Mouse (Mus musculus) forebrain, embryonic 10.5 days (tissue): ENCODE results near the gene Fcor. TPM values are rescaled to one million over a fixed set of nuclear protein-coding genes. Genes with fewer than 3 reads are reported as not detected.

Experiments used
- DNase-seq: peaks from one replicate; pipeline ENCODE4 v3.0.0-alpha.2; 2017; ENCODE audit warnings: low spot score; ENCODE audit errors: extremely low spot score
- H3K27ac ChIP-seq: fragments of 300-500 bp; sonication (generic); 2 replicates; pipeline ENCODE4 v1.5.1; 2016; ENCODE audit warnings: mild to moderate bottlenecking
- H3K27me3 ChIP-seq: fragments of 300-500 bp; sonication (generic); 2 replicates; pipeline ENCODE4 v1.6.1; 2016; ENCODE audit warnings: mild to moderate bottlenecking; ENCODE audit not compliant: poor library complexity, severe bottlenecking
- H3K36me3 ChIP-seq: fragments of 300-500 bp; sonication (generic); replicated peaks from 2 replicates; pipeline ENCODE4 v1.6.1; 2016; ENCODE audit warnings: mild to moderate bottlenecking, moderate library complexity
- H3K4me1 ChIP-seq: fragments of 300-500 bp; sonication (generic); 2 replicates; pipeline ENCODE4 v1.6.1; 2016
- H3K4me3 ChIP-seq: fragments of 300-500 bp; sonication (generic); 2 replicates; pipeline ENCODE4 v1.5.1; 2016; ENCODE audit warnings: mild to moderate bottlenecking, moderate library complexity
- H3K9me3 ChIP-seq: fragments of 300-500 bp; sonication (generic); 2 replicates; pipeline ENCODE4 v1.6.1; 2016; ENCODE audit warnings: mild to moderate bottlenecking, moderate library complexity
- WGBS: fragments of 180-500 bp; shearing (Covaris S2); methylation state at CpG from one replicate; pipeline ENCODE4 v1.1.7; 2016; 5-methylcytosine and 5-hydroxymethylcytosine counted together
- polyA plus RNA-seq: library from polyadenylated mRNA; unstranded; fragments of >200 nt; fragmentation: Nextera tagmentation; extraction: Ambion mirVana; gene quantifications from 2 replicates; pipeline ENCODE4 v1.2.1, GENCODE M21; 2016

Fcor gene
- polyA plus RNA-seq, result 11.2 and 12.1 TPM in 2 replicates

- H3K27me3 ChIP-seq, result no peaks in the 10 kb centered on the region
- H3K27ac ChIP-seq, result peak within 1 kb of the TSS; percentile 89
- peak; percentile 81 for DNase-seq
- no peaks in the 10 kb centered on the region for H3K36me3 ChIP-seq
- peak within 1 kb of the TSS; percentile 62 for H3K4me3 ChIP-seq
- WGBS, result under 1% methylated on average over 23 of the region's 23 CpGs
- peaks cover 20% of the 10 kb centered on the region for H3K4me1 ChIP-seq
- H3K9me3 ChIP-seq, result no peaks in the 10 kb centered on the region
Observed at GRCm38 (mm10) chr8:3671980-3672491, at the start of gene Fcor. Gene Fcor, minus strand, starts transcription at chr8:3672362.

GRCm38 (mm10) chr8:3721041-3721440, 48.9 kb upstream of the Fcor start:
- Histone ChIP-seq H3K4me1 (0 out of 2 replicates have a peak, but pooled peaks cover 3% of the 10 kb centered on the region), H3K27ac (no peak overlapping the region), H3K27me3 (no peaks in the 10 kb centered on the region), H3K36me3 (no peaks in the 10 kb centered on the region), H3K4me3 (no peak overlapping the region), H3K9me3 (0 out of 2 replicates have a peak, but pooled peaks cover 3% of the 10 kb centered on the region)
- 64% methylated on average over 1 of the region's 1 CpGs for WGBS
- no peak for DNase-seq

GRCm38 (mm10) chr8:3720551-3720950, 48.4 kb upstream of the Fcor start, which contains the start of gene Clec4g:
Gene Clec4g, minus strand, starts transcription at chr8:3720651.
- no peak within 1 kb of the TSS for H3K4me3 ChIP-seq
- H3K27me3 ChIP-seq, result no peaks in the 10 kb centered on the region
- H3K36me3 ChIP-seq, result no peaks in the 10 kb centered on the region
- H3K9me3 ChIP-seq, result 0 out of 2 replicates have a peak, but pooled peaks cover 3% of the 10 kb centered on the region
- DNase-seq, result no peak
- 0 out of 2 replicates have a peak, but pooled peaks cover 3% of the 10 kb centered on the region for H3K4me1 ChIP-seq
- 80% methylated on average over 5 of the region's 5 CpGs for WGBS
- no peak within 1 kb of the TSS for H3K27ac ChIP-seq

GRCm38 (mm10) chr8:3718559-3718958, 46.4 kb upstream of the Fcor start:
- no peak overlapping the region for H3K4me3 ChIP-seq
- H3K4me1 ChIP-seq, result 0 out of 2 replicates have a peak, but pooled peaks cover 3% of the 10 kb centered on the region
- H3K27me3 ChIP-seq, result no peaks in the 10 kb centered on the region
- no peaks in the 10 kb centered on the region for H3K36me3 ChIP-seq
- peak; percentile 65 for DNase-seq
- 17% methylated on average over 14 of the region's 14 CpGs for WGBS
- H3K9me3 ChIP-seq, result 0 out of 2 replicates have a peak, but pooled peaks cover 3% of the 10 kb centered on the region
- H3K27ac ChIP-seq, result no peak overlapping the region

- Histone ChIP-seq H3K9me3 (0 out of 2 replicates have a peak, but pooled peaks cover 3% of the 10 kb centered on the region), H3K4me1 (0 out of 2 replicates have a peak, but pooled peaks cover 3% of the 10 kb centered on the region), H3K36me3 (no peaks in the 10 kb centered on the region), H3K27me3 (no peaks in the 10 kb centered on the region), H3K27ac (no peak overlapping the region), H3K4me3 (no peak overlapping the region)
- DNase-seq, result no peak
- WGBS, result 86% methylated on average over 12 of the region's 12 CpGs
Observed at GRCm38 (mm10) chr8:3717321-3717954, 45.3 kb upstream of the Fcor start.

GRCm38 (mm10) chr8:3711646-3712045, 39.5 kb upstream of the Fcor start:
- H3K9me3 ChIP-seq, result 0 out of 2 replicates have a peak, but pooled peaks cover 5% of the 10 kb centered on the region
- no peaks in the 10 kb centered on the region for H3K27me3 ChIP-seq
- H3K4me1 ChIP-seq, result no peaks in the 10 kb centered on the region
- 67% methylated on average over 2 of the region's 2 CpGs for WGBS
- DNase-seq, result no peak
- no peak overlapping the region for H3K27ac ChIP-seq
- no peak overlapping the region for H3K4me3 ChIP-seq
- no peaks in the 10 kb centered on the region for H3K36me3 ChIP-seq

- Histone ChIP-seq H3K27ac (no peak overlapping the region), H3K9me3 (0 out of 2 replicates have a peak, but pooled peaks cover 5% of the 10 kb centered on the region), H3K36me3 (no peaks in the 10 kb centered on the region), H3K4me3 (no peak overlapping the region), H3K4me1 (no peaks in the 10 kb centered on the region), H3K27me3 (no peaks in the 10 kb centered on the region)
- WGBS, result 87% methylated on average over 3 of the region's 3 CpGs
- DNase-seq, result no peak
Observed at GRCm38 (mm10) chr8:3710312-3710711, 38.1 kb upstream of the Fcor start.

- DNase-seq, result no peak
- no peaks in the 10 kb centered on the region for H3K27me3 ChIP-seq
- no peak overlapping the region for H3K4me3 ChIP-seq
- no peaks in the 10 kb centered on the region for H3K4me1 ChIP-seq
- H3K36me3 ChIP-seq, result no peaks in the 10 kb centered on the region
- no peak overlapping the region for H3K27ac ChIP-seq
- 81% methylated on average over 7 of the region's 7 CpGs for WGBS
- H3K9me3 ChIP-seq, result 0 out of 2 replicates have a peak, but pooled peaks cover 5% of the 10 kb centered on the region
Observed at GRCm38 (mm10) chr8:3707611-3708010, 35.4 kb upstream of the Fcor start.

GRCm38 (mm10) chr8:3705711-3706110, 33.5 kb upstream of the Fcor start:
- no peak overlapping the region for H3K27ac ChIP-seq
- H3K27me3 ChIP-seq, result no peaks in the 10 kb centered on the region
- 0 out of 2 replicates have a peak, but pooled peaks cover 5% of the 10 kb centered on the region for H3K9me3 ChIP-seq
- no peak overlapping the region for H3K4me3 ChIP-seq
- H3K4me1 ChIP-seq, result no peaks in the 10 kb centered on the region
- H3K36me3 ChIP-seq, result no peaks in the 10 kb centered on the region
- 59% methylated on average over 4 of the region's 4 CpGs for WGBS
- no peak for DNase-seq

- H3K4me3 ChIP-seq, result no peak overlapping the region
- H3K36me3 ChIP-seq, result no peaks in the 10 kb centered on the region
- 90% methylated on average over 1 of the region's 1 CpGs for WGBS
- DNase-seq, result no peak
- H3K4me1 ChIP-seq, result no peaks in the 10 kb centered on the region
- H3K27ac ChIP-seq, result no peak overlapping the region
- no peaks in the 10 kb centered on the region; the same call in 1 of the 2 replicates for H3K9me3 ChIP-seq
- H3K27me3 ChIP-seq, result no peaks in the 10 kb centered on the region
Observed at GRCm38 (mm10) chr8:3701491-3701890, 29.3 kb upstream of the Fcor start.

- Histone ChIP-seq H3K27ac (no peak within 1 kb of the TSS), H3K4me1 (no peaks in the 10 kb centered on the region), H3K4me3 (no peak within 1 kb of the TSS), H3K36me3 (no peaks in the 10 kb centered on the region), H3K9me3 (peaks cover 3% of the 10 kb centered on the region), H3K27me3 (no peaks in the 10 kb centered on the region)
- DNase-seq, result no peak
- WGBS, result 87% methylated on average over 3 of the region's 3 CpGs
Observed at GRCm38 (mm10) chr8:3694121-3694520, 22.0 kb upstream of the Fcor start, which contains the start of gene Fcer2a. Gene Fcer2a, minus strand, starts transcription at chr8:3694175.

- H3K27ac ChIP-seq, result no peak overlapping the region
- 80% methylated on average over 3 of the region's 3 CpGs for WGBS
Observed at GRCm38 (mm10) chr8:3690774-3691173, 18.6 kb upstream of the Fcor start.

GRCm38 (mm10) chr8:3687537-3687936, 15.4 kb upstream of the Fcor start:
- Histone ChIP-seq H3K9me3 (0 out of 2 replicates have a peak, but pooled peaks cover 3% of the 10 kb centered on the region), H3K36me3 (peaks cover 6% of the 10 kb centered on the region), H3K27ac (no peak overlapping the region), H3K4me3 (no peak overlapping the region), H3K4me1 (no peaks in the 10 kb centered on the region), H3K27me3 (no peaks in the 10 kb centered on the region)
- 79% methylated on average over 6 of the region's 6 CpGs for WGBS
- DNase-seq, result no peak

More at GRCm38 (mm10) chr8:3690774-3691173, 18.6 kb upstream of the Fcor start:
- Histone ChIP-seq H3K27me3 (no peaks in the 10 kb centered on the region), H3K9me3 (peaks cover 3% of the 10 kb centered on the region; the same call in 1 of the 2 replicates), H3K4me1 (no peaks in the 10 kb centered on the region), H3K36me3 (no peaks in the 10 kb centered on the region), H3K4me3 (no peak overlapping the region)
- DNase-seq, result no peak
